Mouse (Mus musculus): Measurements from ENCODE around the gene E330017A01Rik. TPM values are rescaled to one million over a fixed set of nuclear protein-coding genes. Genes with fewer than 3 reads are reported as not detected.
A peak's percentile ranks its signal among the peaks of the same experiment; 100 is the strongest.
"Not testable (repeated sequence)": the region's sequence is repeated elsewhere in the genome, so short reads cannot be mapped to it uniquely, and the experiment has no call there.

Gene E330017A01Rik
- total RNA-seq (2022) = not detected

GRCm38 (mm10) chr16:58638689-58639175 is at the start of gene E330017A01Rik:
Gene E330017A01Rik (minus strand): TSS chr16:58638739.
- DNase-seq = no peak

- DNase-seq = no peak
Observed at GRCm38 (mm10) chr16:58685548-58686537, 47.3 kb upstream of the E330017A01Rik start.

- no peak for DNase-seq
Observed at GRCm38 (mm10) chr16:58684537-58684936, 46.0 kb upstream of the E330017A01Rik start.

DNA sequence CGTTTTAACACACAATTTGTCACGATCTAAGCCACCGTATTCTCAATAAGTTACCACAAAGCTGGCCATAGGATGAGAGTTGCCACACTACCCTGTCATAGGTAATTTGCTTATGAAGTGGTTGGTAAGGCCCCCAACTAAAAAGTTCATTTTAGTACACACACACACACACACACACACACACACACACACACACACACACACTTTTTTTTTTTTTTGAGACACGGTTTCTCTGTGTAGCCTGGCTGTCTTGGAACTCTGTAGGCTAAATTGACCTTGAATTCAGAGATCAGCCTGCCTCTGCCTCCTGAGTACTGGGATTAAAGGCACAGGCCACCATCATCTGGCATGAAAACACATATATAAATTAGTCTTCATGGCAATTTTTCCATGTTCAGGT is 45.4 kb upstream of the E330017A01Rik start:
- DNase-seq = no peak

GRCm38 (mm10) chr16:58682870-58683269 is 44.3 kb upstream of the E330017A01Rik start:
- DNase-seq = no peak

DNA sequence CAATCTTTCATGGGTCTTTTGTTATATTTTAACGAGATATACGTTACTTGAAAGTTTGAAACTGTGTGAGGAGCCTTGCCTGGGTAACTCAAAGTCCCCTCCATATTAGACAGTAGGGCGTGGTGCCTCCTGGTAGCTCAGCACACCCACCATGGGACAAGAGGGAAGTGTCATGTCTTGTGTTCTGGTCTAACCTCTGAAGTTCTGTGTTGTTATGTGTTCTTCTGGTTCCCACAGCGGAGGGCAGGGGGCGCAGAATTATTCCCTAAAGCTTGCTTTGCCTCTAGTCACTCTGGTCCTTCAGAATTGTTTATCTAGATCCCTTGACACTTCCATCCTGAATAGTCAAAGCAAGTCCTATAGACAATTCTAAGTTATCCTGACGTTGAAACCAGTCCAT is 43.5 kb upstream of the E330017A01Rik start:
- no peak for DNase-seq

GRCm38 (mm10) chr16:58678660-58679059 is 40.1 kb upstream of the E330017A01Rik start:
- no peak for DNase-seq

GRCm38 (mm10) chr16:58677491-58677890 is 39.0 kb upstream of the E330017A01Rik start:
- no peak for DNase-seq

- DNase-seq = no peak
Observed at GRCm38 (mm10) chr16:58676633-58677032, 38.1 kb upstream of the E330017A01Rik start.

DNA sequence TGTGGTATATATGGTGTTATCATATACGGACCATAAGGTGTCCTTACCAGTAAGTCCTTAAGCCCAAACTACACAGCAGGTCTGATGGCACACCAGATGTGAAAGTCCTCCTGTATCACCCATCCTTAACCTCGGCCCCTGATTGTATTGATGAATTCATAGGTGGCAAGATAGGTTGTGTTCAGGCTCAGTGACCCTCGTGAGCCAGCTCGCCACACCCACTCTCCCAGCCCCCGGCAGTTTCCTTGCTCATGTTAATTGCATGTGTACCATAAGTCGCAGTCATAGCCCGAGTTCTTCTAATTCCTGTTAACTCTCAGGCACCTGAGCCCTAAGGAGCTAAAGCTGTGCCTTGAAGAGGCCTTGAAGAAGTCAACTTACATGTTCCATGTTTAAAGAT is 37.6 kb upstream of the E330017A01Rik start:
- DNase-seq = no peak

GRCm38 (mm10) chr16:58675256-58675655 is 36.7 kb upstream of the E330017A01Rik start:
- DNase-seq = no peak

DNA sequence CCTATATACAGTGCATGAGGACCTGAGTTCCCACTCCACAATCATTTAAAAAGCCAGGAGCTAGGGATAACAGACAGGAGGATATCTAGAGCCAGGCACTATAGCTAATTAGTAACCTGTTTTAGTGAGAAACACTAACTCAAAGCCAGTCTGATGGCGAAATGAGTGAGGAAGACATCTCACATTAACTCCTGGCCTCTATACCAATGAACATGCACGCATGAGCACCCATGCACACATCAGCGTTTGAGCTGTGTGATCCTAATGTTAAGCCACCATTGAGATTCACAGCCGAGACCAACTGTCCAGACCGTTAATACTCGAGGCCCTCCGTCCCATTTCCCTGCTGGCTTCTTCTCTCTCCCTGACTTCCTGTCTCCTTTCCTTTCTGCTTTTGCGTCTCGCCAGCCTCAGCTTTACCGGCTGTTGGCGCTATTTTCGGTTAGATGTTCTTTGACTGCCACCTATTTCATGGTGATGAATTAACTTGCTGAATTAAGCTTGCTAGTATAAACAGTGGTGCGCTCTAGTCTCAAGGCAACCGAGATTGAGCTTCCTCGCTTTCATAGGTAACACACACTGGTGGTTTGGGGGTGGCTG is 35.4 kb upstream of the E330017A01Rik start:
- DNase-seq = no peak

- DNase-seq = no peak
Observed at GRCm38 (mm10) chr16:58672396-58672795, 33.9 kb upstream of the E330017A01Rik start.

GRCm38 (mm10) chr16:58671212-58671985 is 32.9 kb upstream of the E330017A01Rik start:
- no peak for DNase-seq

GRCm38 (mm10) chr16:58670643-58671042 is 32.1 kb upstream of the E330017A01Rik start:
- no peak for DNase-seq

DNA sequence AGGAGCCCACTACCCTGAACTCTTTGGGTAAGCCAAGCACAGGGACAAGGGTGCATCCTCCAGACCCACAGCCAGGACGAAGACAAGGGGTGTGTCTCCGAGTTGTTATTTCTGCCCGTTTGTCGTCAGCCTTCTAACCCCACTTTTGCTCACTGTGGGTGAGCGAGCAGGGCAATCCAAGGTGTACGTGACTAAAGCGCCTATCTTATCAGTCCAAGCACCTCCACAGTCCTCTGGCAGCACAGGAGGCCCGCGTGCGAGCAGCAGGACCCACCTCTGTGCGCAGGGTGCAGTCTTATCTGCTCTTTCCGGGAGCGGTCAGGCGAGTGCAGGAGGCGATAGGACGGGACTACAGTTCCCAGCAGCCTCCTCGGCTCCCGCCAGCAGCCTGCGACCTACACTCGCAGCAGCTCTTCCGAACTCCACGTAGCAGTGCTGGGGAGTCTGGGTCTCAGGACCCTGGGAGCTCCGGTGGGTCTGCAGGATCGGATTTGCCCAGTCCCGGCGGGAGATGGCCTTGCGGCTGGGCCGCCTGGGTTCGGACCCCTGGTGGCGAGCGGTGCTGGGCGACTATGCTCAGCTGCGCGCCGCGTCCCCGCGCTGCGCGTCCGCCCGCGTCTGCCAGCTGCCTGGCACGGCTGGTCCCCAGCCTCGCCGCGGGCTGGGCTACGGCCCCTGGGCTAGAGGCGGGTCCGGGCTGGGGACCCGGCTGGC is 31.5 kb upstream of the E330017A01Rik start, which contains the start of gene Cpox:
TSS of gene Cpox (plus strand) at position 376 of the 714 bp plus-strand sequence.
- peak; percentile 78 for DNase-seq

DNA sequence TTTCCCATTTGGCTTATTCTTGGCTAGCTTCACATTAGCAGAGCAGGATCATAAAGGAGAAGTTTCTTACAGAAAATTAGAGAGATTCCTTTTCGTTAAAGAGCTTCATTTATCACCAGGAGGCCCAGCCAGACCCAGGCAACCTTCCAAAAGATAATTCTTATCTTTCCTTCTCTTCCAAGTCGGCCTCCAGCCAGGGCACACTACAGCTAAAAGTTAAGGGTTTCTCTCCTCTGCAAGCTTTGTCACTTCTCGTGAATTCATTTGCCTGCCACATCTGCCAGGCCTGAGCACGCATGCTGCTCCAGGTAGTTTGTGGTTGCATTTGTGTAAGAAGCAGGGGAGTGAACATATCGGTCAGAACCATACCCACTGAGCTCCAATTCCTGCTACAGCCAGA is 30.7 kb upstream of the E330017A01Rik start:
- DNase-seq = no peak

DNA sequence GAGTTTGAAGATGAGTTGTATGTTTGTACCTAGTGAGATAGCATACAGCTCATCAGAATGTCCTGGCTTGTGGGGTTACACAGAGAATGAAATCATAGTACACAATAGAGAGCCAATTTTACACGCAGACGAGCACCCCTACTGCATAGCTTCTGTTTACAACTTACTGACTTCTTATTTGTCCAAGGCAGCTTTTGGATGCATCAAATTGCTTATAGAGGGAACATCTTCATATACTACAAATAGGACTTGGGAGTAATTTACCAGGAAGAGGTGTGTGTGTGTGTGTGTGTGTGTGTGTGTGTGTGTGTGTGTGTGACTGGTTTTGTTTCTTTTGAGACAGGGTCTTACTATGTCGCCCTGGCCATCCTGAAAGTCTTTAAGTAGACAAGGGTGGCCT is 30.0 kb upstream of the E330017A01Rik start:
- DNase-seq = no peak

- DNase-seq = not testable (repeated sequence)
Observed at GRCm38 (mm10) chr16:58666681-58667080, 28.1 kb upstream of the E330017A01Rik start.

DNA sequence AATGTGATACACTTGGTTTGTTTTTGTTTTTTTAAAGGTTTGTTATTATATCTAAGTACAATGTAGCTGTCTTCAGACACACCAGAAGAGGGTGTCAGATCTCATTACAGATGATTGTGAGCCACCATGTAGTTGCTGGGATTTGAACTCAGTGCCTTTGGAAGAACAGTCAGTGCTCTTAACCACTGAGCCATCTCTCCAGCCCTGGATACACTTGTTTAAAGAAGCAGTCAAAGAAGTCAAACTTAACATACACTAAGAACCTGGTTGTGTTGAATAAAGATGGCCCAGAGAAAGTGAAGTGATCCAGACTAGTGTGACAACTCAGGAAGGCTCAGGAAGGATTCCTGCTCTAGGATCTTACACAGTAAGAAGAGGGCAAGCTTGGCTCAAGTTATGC is 26.6 kb upstream of the E330017A01Rik start:
- DNase-seq = not testable (repeated sequence)

- no peak for DNase-seq
Observed at GRCm38 (mm10) chr16:58663816-58664215, 25.3 kb upstream of the E330017A01Rik start.

DNA sequence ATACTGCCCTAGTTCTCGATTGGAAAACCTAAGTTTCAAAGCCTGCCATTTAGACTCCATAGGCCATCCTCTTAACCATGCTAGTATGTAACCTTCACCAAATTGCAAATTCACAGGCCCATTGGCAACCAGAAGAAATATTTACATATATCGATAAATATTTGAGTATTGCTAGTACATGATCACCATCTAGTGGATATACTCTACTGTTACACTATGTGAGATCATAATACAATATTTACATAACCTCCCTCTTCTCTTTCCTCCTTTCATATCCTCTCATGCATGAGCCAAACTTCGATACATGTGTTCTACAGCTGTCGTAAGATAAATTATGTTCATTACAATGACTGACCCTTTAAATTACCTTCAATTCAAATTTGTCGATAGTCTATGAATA is 24.5 kb upstream of the E330017A01Rik start:
- no peak for DNase-seq
